6 mouse cellular contexts compared by ENCODE assay signal in the genomic region with DNA sequence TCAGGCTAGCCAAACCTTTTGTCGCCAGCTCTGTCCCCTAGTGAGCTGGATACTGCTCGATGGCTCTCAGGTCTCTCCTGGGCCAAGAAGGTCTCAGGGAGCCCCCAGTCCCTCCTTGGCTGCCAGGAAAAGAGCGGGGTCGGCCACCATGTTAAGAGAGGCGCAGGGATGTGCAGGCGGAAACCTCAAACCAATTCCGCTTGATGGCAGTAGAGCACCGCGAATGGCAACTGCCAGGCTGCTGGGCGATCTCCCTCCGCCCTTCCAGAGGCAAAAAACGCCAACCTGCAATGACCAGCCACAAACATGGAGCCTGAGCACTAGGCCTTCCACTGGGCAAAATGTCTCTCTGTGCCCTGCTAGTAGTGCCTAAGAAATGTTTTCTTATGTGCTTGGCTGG.
A peak's percentile ranks its signal among the peaks of the same experiment; 100 is the strongest.
DNase-seq lines count a peak whose midpoint lies in the region; ATAC-seq and TF ChIP-seq lines count a peak whose summit lies in the region.
"Not testable (repeated sequence)": the region's sequence is repeated elsewhere in the genome, so short reads cannot be mapped to it uniquely, and the experiment has no call there.

No protein-coding gene starts in this region.

- not testable (repeated sequence) for H3K27me3 ChIP-seq in intestine, postnatal 0 days (replicated peaks; ENCODE audit: control insufficient read depth, insufficient read depth, low read length)

- not testable (repeated sequence) for ATAC-seq in intestine, postnatal 0 days

- H3K4me1 ChIP-seq in intestine, postnatal 0 days (replicated peaks; ENCODE audit: control insufficient read depth, insufficient read depth, low read length) = not testable (repeated sequence)

- not testable (repeated sequence) for H3K9ac ChIP-seq in intestine, postnatal 0 days (ENCODE audit: low read depth, low read length)

- peak; percentile 40 for TF ChIP-seq CTCF in intestine, postnatal 0 days (IDR thresholded peaks at IDR 0.05; ENCODE audit: low read depth)
- peak; percentile 35 for TF ChIP-seq CTCF in left cerebral cortex, adult 2 months (IDR thresholded peaks at IDR 0.05)

- 83% methylated on average over 11 of the region's 12 CpGs for WGBS in intestine, postnatal 0 days

- not testable (repeated sequence) for H3K4me2 ChIP-seq in intestine, postnatal 0 days (replicated peaks; ENCODE audit: low read depth)

- peak; percentile 67 for DNase-seq in cerebellum, adult 11 months
- peak; percentile 60 for DNase-seq in gastrocnemius, postnatal 25 days
- peak in 1 of 2 experiments; percentile 70 for DNase-seq in left cerebral cortex, adult 2 months (ENCODE audit: extremely low spot score in 1 of 2, low spot score in 2 of 2)
- peak; percentile 72 for DNase-seq in lung, postnatal 36 days
- DNase-seq in ovary, postnatal 36 days (ENCODE audit: low spot score) = peak; percentile 67

- intact Hi-C loops in left cerebral cortex, adult 2 months (cut with DNase I) = loop anchor here (10.0 kb wide), 1 partner anchor 1275 kb away; no protein-coding TSS in a partner anchor

- not testable (repeated sequence) for H3K27ac ChIP-seq in intestine, postnatal 0 days (ENCODE audit: low read depth, low read length)
- peak overlapping the region; percentile 55; the same call in 1 of the 2 replicates for H3K27ac ChIP-seq in left cerebral cortex, adult 2 months

- not testable (repeated sequence) for H3K36me3 ChIP-seq in intestine, postnatal 0 days (ENCODE audit: control insufficient read depth, insufficient read depth)

- H3K9me3 ChIP-seq in intestine, postnatal 0 days (ENCODE audit: control insufficient read depth) = not testable (repeated sequence)

- not testable (repeated sequence) for H3K4me3 ChIP-seq in intestine, postnatal 0 days (ENCODE audit: low read depth, low read length); left cerebral cortex, adult 2 months
